Mouse (Mus musculus): ENCODE data around the gene Serbp1. TPM values are rescaled to one million over a fixed set of nuclear protein-coding genes. Genes with fewer than 3 reads are reported as not detected.

Gene Serbp1
- total RNA-seq, 2 experiments from 2014 or later = 287 to 329 TPM

- DNase-seq = no peak
Observed at GRCm38 (mm10) chr6:67300710-67301163, 62.8 kb downstream of the Serbp1 start.

- DNase-seq = no peak
Observed at GRCm38 (mm10) chr6:67301230-67301629, 63.3 kb downstream of the Serbp1 start.

GRCm38 (mm10) chr6:67302471-67302870, 64.5 kb downstream of the Serbp1 start:
- DNase-seq = no peak

GRCm38 (mm10) chr6:67303210-67303609, 65.2 kb downstream of the Serbp1 start:
- DNase-seq = no peak

GRCm38 (mm10) chr6:67308994-67309393, 71.0 kb downstream of the Serbp1 start:
- no peak for DNase-seq

GRCm38 (mm10) chr6:67309752-67310151, 71.8 kb downstream of the Serbp1 start:
- no peak for DNase-seq

- DNase-seq = no peak
Observed at GRCm38 (mm10) chr6:67314697-67315096, 76.7 kb downstream of the Serbp1 start.

GRCm38 (mm10) chr6:67317068-67317467, 79.1 kb downstream of the Serbp1 start:
- DNase-seq = no peak

GRCm38 (mm10) chr6:67317827-67318338, 79.9 kb downstream of the Serbp1 start:
- no peak for DNase-seq

- peak; percentile 75 to 85 for DNase-seq
Observed at GRCm38 (mm10) chr6:67318451-67318850, 80.5 kb downstream of the Serbp1 start.

GRCm38 (mm10) chr6:67323788-67324187, 85.8 kb downstream of the Serbp1 start:
- no peak for DNase-seq

- no peak for DNase-seq
Observed at GRCm38 (mm10) chr6:67337943-67338342, 100.0 kb downstream of the Serbp1 start.

GRCm38 (mm10) chr6:67339494-67339893, 101.5 kb downstream of the Serbp1 start:
- no peak for DNase-seq

Other genes with a start within 250 kb of the Serbp1 start
- 10 to 100 TPM; 26.2 to 54.8 TPM for gene Gadd45a, start 200.7 kb upstream of the Serbp1 start, total RNA-seq (2021)
- gene Il12rb2, start 138.0 kb downstream of the Serbp1 start, total RNA-seq (2021) = under 1 TPM; 0.10 to 0.20 TPM